Comparison of ENCODE assay signal across 13 mouse cellular contexts in the genomic region with DNA sequence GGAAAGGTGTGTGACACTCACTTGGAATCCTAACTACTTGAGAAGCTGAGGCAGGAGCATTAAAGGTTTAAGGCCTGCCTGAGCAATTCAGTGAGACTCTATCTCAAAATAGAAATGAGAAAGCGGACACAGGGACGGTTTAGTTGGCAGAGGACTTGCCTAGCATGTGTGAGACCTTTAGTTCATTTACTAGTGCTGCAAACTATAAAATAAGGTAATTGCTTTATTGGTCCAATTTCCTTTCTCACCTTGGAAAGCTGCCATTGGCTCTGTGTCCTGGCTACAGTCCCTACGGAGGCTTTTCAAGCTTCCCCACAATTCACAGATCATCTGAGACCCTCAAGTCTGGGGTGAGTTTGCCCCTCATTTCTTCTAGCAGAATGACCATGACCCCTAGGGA.
DNase-seq lines count a peak whose midpoint lies in the region; ATAC-seq and TF ChIP-seq lines count a peak whose summit lies in the region.
"Had no signal": no experiment of that assay in that cellular context is flagged by ENCODE, and none has a peak within 500 bp of the region (broad histone marks: within the 10 kb centered on the region; RNA-seq: fewer than 3 reads in every experiment).

No protein-coding gene starts in this region.

- H3K9ac ChIP-seq in lung, embryonic 16.5 days (ENCODE audit: low read length): no peak overlapping the region
- no peak overlapping the region for H3K9ac ChIP-seq in intestine, embryonic 16.5 days (ENCODE audit: low read depth, low read length)
- H3K9ac ChIP-seq: hindbrain, embryonic 13.5 days had no signal

- H3K27me3 ChIP-seq in heart, embryonic 10.5 days (ENCODE audit: insufficient read depth, poor library complexity, severe bottlenecking): no peaks in the 10 kb centered on the region
- no peaks in the 10 kb centered on the region for H3K27me3 ChIP-seq in lung, embryonic 16.5 days (ENCODE audit: control insufficient read depth, insufficient read depth, low read depth, low read length)
- no peaks in the 10 kb centered on the region for H3K27me3 ChIP-seq in intestine, embryonic 16.5 days (replicated peaks; ENCODE audit: control insufficient read depth, insufficient read depth, low read length)
- H3K27me3 ChIP-seq in small intestine, adult 2 months (ENCODE audit: control insufficient read depth, insufficient read depth, low read length): no peaks in the 10 kb centered on the region
- H3K27me3 ChIP-seq: hindbrain, embryonic 13.5 days had no signal

- H3K27ac ChIP-seq in heart, embryonic 10.5 days: 0 out of 2 replicates have a peak overlapping the region, but pooled peaks have one; percentile 30
- peak overlapping the region; percentile 87 for H3K27ac ChIP-seq in lung, embryonic 16.5 days (ENCODE audit: low read length)
- peak overlapping the region; percentile 29 for H3K27ac ChIP-seq in intestine, embryonic 16.5 days (ENCODE audit: low read length)
- 0 out of 2 replicates have a peak overlapping the region, but pooled peaks have one; percentile 3 for H3K27ac ChIP-seq in small intestine, adult 2 months (ENCODE audit: insufficient read depth, low read depth, low read length)
- H3K27ac ChIP-seq: hindbrain, embryonic 13.5 days had no signal

- no peak for TF ChIP-seq CTCF in small intestine, adult 2 months (IDR thresholded peaks at IDR 0.05; ENCODE audit: extremely low read depth, insufficient read length, insufficient replicate concordance, low read depth, low read length)

- 82% methylated on average over 3 of the region's 3 CpGs for WGBS in heart, embryonic 10.5 days
- WGBS in lung, embryonic 16.5 days: 35% methylated on average over 3 of the region's 3 CpGs
- 51% methylated on average over 3 of the region's 3 CpGs for WGBS in intestine, embryonic 16.5 days
- 31% methylated on average over 3 of the region's 3 CpGs for WGBS in small intestine, adult 2 months

- H3K36me3 ChIP-seq in heart, embryonic 10.5 days: no peaks in the 10 kb centered on the region
- H3K36me3 ChIP-seq in lung, embryonic 16.5 days (ENCODE audit: control insufficient read depth, insufficient read depth, low read length): no peaks in the 10 kb centered on the region
- no peaks in the 10 kb centered on the region for H3K36me3 ChIP-seq in intestine, embryonic 16.5 days (ENCODE audit: control insufficient read depth, insufficient read depth, low read length)
- no peaks in the 10 kb centered on the region for H3K36me3 ChIP-seq in small intestine, adult 2 months (ENCODE audit: control insufficient read depth, insufficient read depth, low read length)
- H3K36me3 ChIP-seq: hindbrain, embryonic 13.5 days had no signal

- H3K4me2 ChIP-seq in lung, embryonic 16.5 days (ENCODE audit: low read depth, low read length): no peak overlapping the region
- no peak overlapping the region for H3K4me2 ChIP-seq in intestine, embryonic 16.5 days (ENCODE audit: low read depth, low read length)
- H3K4me2 ChIP-seq: hindbrain, embryonic 13.5 days had no signal

- TF ChIP-seq POLR2A in small intestine, adult 2 months (IDR thresholded peaks at IDR 0.05; ENCODE audit: low read depth, low read length): no peak

- no peak for ATAC-seq in lung, embryonic 16.5 days (ENCODE audit: low read depth)
- peak; percentile 52; the same call in 1 of the 2 replicates for ATAC-seq in intestine, embryonic 16.5 days
- ATAC-seq: CD4-positive, CD25-positive, alpha-beta regulatory T cell, adult 4 months had no signal

- peaks cover 3% of the 10 kb centered on the region; the same call in 1 of the 2 replicates for H3K9me3 ChIP-seq in heart, embryonic 10.5 days
- H3K9me3 ChIP-seq in lung, embryonic 16.5 days (ENCODE audit: control insufficient read depth, low read length): no peaks in the 10 kb centered on the region; the same call in 1 of the 2 replicates
- H3K9me3 ChIP-seq in intestine, embryonic 16.5 days (ENCODE audit: control insufficient read depth, low read length): no peaks in the 10 kb centered on the region
- H3K9me3 ChIP-seq: hindbrain, embryonic 13.5 days had no signal

- H3K4me3 ChIP-seq in heart, embryonic 10.5 days: no peak overlapping the region
- H3K4me3 ChIP-seq in lung, embryonic 16.5 days (ENCODE audit: low read length): no peak overlapping the region
- no peak overlapping the region for H3K4me3 ChIP-seq in intestine, embryonic 16.5 days (ENCODE audit: low read length)
- no peak overlapping the region for H3K4me3 ChIP-seq in small intestine, adult 2 months (ENCODE audit: low read depth, low read length)
- H3K4me3 ChIP-seq: hindbrain, embryonic 13.5 days had no signal

- peaks cover 17% of the 10 kb centered on the region for H3K4me1 ChIP-seq in heart, embryonic 10.5 days
- H3K4me1 ChIP-seq in lung, embryonic 16.5 days (replicated peaks; ENCODE audit: control insufficient read depth, insufficient read depth, low read length): peaks cover 3% of the 10 kb centered on the region; the same call in 1 of the 2 replicates
- peaks cover 3% of the 10 kb centered on the region; the same call in 1 of the 2 replicates for H3K4me1 ChIP-seq in intestine, embryonic 16.5 days (ENCODE audit: control insufficient read depth, insufficient read depth, low read length)
- peaks cover 13% of the 10 kb centered on the region; the same call in 1 of the 2 replicates for H3K4me1 ChIP-seq in small intestine, adult 2 months (ENCODE audit: control insufficient read depth, insufficient read depth, insufficient read length, low read length)

- no peak for DNase-seq in heart, embryonic 10.5 days (ENCODE audit: low spot score)
- DNase-seq in heart, adult 9 months (ENCODE audit: low spot score in 2 of 2): no peak
- DNase-seq in lung, postnatal 10 days: no peak
- DNase-seq in ovary, postnatal 14 days (ENCODE audit: low spot score): no peak
- DNase-seq: adrenal gland, postnatal 36 days; kidney, adult 2 months; kidney, postnatal 25 days; thymus, adult 2 months had no signal

Comparison
In these comparisons a context has a peak if more than half of its experiments do, and no peak if none do; other contexts are left out.
1. H3K27ac ChIP-seq: peak in every context shown above with its lines; median percentile 87 in lung, embryonic 16.5 days; 30 in heart, embryonic 10.5 days; 29 in intestine, embryonic 16.5 days; 3 in small intestine, adult 2 months.